Mouse (Mus musculus): Measurements from ENCODE around the gene Akap6.

DNA sequence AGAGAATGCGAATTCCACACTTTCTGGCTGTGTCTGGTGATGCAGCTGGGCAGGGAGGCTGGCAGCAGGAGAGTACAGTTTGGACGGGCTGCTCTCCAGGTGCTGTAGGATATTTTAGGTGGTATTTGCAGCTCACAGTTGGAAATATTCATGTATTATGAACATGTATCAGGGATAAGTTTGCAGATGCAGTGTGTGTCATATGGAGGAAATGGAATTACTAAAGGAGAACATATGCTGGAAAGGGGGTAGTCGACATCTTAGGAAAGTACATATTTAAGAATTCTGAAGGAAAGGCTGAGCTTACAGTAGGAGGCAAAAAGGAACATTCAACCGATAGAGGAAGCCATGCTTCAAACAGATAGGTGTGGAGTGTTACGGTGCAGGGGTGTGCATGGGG, 42.6 kb downstream of the Akap6 start:
- no peak for TF ChIP-seq POLR2AphosphoS2 (IDR thresholded peaks at IDR 0.05; ENCODE audit: insufficient read length, low read depth)
- TF ChIP-seq TCF3 (IDR thresholded peaks at IDR 0.05; ENCODE audit: insufficient read length, low read depth): no peak
- TF ChIP-seq MAX (IDR thresholded peaks at IDR 0.05; ENCODE audit: low read depth): no peak
- TF ChIP-seq CEBPB (IDR thresholded peaks at IDR 0.05; ENCODE audit: insufficient read depth, poor library complexity, severe bottlenecking): no peak

Measured in myocyte (in vitro differentiated cells).